Mouse (Mus musculus) stomach, embryonic 15.5 days (tissue): ENCODE results near the gene Rpl10-ps3. TPM values are rescaled to one million over a fixed set of nuclear protein-coding genes. Genes with fewer than 3 reads are reported as not detected.
A peak's percentile ranks its signal among the peaks of the same experiment; 100 is the strongest.

ENCODE experiments used
- ATAC-seq: fragments of 200-750 bp; cut with Nextera tagmentation; 2 replicates; pipeline ENCODE4 v1.8.0; 2017; ENCODE audit warnings: low read depth, moderate number of reproducible peaks, moderate TSS enrichment; ENCODE audit not compliant: insufficient read depth, low FRiP score
- H3K27ac ChIP-seq: fragments of 300-500 bp; sonication (generic); 2 replicates; pipeline ENCODE4 v1.5.1; 2015; ENCODE audit warnings: mild to moderate bottlenecking, inconsistent platforms
- H3K27me3 ChIP-seq: fragments of 300-500 bp; sonication (generic); replicated peaks from 2 replicates; pipeline ENCODE4 v1.6.1; 2015; ENCODE audit warnings: inconsistent platforms
- H3K36me3 ChIP-seq: fragments of 300-500 bp; sonication (generic); 2 replicates; pipeline ENCODE4 v1.6.1; 2015; ENCODE audit warnings: inconsistent platforms
- H3K4me1 ChIP-seq: fragments of 300-500 bp; sonication (generic); 2 replicates; pipeline ENCODE4 v1.6.1; 2015; ENCODE audit warnings: inconsistent platforms
- H3K4me2 ChIP-seq: fragments of 300-500 bp; sonication (generic); 2 replicates; pipeline ENCODE4 v1.6.1; 2015; ENCODE audit warnings: mild to moderate bottlenecking, inconsistent platforms
- H3K4me3 ChIP-seq: fragments of 300-500 bp; sonication (generic); replicated peaks from 2 replicates; pipeline ENCODE4 v1.5.1; 2015; ENCODE audit warnings: inconsistent platforms
- H3K9ac ChIP-seq: fragments of 300-500 bp; sonication (generic); 2 replicates; pipeline ENCODE4 v1.6.1; 2015; ENCODE audit warnings: inconsistent platforms
- H3K9me3 ChIP-seq: fragments of 300-500 bp; sonication (generic); 2 replicates; pipeline ENCODE4 v1.6.1; 2016; ENCODE audit warnings: inconsistent platforms
- WGBS: fragments of 180-500 bp; shearing (Covaris S2); methylation state at CpG from one replicate; pipeline ENCODE4 v1.1.7; 2015; 5-methylcytosine and 5-hydroxymethylcytosine counted together
- polyA plus RNA-seq: library from polyadenylated mRNA; unstranded; fragments of >200 nt; fragmentation: Nextera tagmentation; extraction: Ambion mirVana; gene quantifications from 2 replicates; pipeline ENCODE4 v1.2.1, GENCODE M21; 2015

Gene Rpl10-ps3
- polyA plus RNA-seq, 1 experiment from 2014 or later: 479 TPM

DNA sequence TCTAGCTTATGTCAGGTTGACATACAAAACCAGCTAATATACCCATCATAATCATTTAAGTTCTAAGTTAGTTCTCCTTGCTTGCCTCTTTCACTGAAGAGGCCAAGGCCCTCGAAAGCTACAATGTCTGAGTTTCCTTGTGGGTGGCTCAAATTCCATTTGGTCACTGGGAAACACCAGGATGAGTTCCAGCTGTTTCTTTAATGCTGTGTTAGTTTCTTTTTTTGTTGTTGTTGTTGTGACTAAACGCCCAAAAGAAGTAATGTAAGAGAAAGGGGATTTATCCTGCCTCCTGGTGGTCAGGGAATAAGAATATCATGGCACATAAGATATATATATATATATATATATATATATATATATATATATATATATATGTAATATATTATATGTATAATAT, 39.7 kb downstream of the Rpl10-ps3 start:
- no peaks in the 10 kb centered on the region for H3K36me3 ChIP-seq
- H3K27me3 ChIP-seq: no peaks in the 10 kb centered on the region
- no peak overlapping the region for H3K4me2 ChIP-seq
- H3K4me3 ChIP-seq: no peak overlapping the region
- no peak for ATAC-seq
- H3K9me3 ChIP-seq: no peaks in the 10 kb centered on the region
- 45% methylated on average over 2 of the region's 2 CpGs for WGBS
- H3K4me1 ChIP-seq: no peaks in the 10 kb centered on the region
- H3K27ac ChIP-seq: peak overlapping the region; percentile 46; the same call in 1 of the 2 replicates
- H3K9ac ChIP-seq: no peak overlapping the region

DNA sequence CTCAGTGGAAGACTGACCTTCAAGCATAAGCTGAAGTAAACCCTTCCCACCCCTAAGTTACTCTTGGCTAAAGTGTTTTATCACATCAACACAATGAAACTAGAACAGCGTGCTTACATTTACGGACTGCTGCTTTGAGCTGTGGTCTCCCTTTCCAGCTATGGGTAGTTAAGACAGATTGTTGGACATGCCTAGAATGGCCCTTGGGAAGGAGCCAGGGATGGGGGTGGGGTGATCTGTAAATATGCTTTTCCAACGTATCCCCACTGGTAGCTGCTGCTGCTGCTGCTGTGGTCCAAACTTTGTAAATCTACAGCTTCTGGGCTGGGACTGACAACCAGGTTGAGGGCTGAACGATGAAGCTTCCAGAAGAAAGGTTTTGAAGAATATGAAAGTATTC, 40.8 kb downstream of the Rpl10-ps3 start:
- 34% methylated on average over 4 of the region's 4 CpGs for WGBS
- Histone ChIP-seq H3K9me3 (no peaks in the 10 kb centered on the region), H3K27me3 (no peaks in the 10 kb centered on the region), H3K4me1 (no peaks in the 10 kb centered on the region), H3K4me2 (no peak overlapping the region), H3K9ac (no peak overlapping the region), H3K27ac (peak overlapping the region; percentile 67; the same call in 1 of the 2 replicates), H3K4me3 (no peak overlapping the region), H3K36me3 (no peaks in the 10 kb centered on the region)
- ATAC-seq: no peak; the same call in 1 of the 2 replicates

DNA sequence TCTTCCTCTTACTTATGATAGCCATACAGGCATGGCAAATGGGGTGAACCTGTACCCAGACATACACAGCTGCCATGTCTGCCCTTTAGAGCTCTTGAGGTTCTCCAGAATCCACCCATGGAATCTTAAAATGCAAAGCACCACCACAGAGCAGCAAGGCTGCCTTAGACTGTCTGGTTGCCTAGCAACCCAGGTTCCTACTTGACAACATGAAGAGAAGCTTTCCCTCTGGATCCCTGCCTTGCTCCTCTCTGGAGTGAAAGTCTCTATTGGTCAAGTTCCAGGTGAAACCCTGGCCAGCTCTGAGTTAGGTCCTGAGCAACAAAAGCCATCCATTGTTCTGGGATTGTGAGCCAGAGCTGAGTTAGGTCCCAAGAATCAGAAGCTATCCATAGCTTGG, 43.0 kb downstream of the Rpl10-ps3 start:
- Histone ChIP-seq H3K4me2 (no peak overlapping the region), H3K36me3 (no peaks in the 10 kb centered on the region)
- ATAC-seq: no peak

DNA sequence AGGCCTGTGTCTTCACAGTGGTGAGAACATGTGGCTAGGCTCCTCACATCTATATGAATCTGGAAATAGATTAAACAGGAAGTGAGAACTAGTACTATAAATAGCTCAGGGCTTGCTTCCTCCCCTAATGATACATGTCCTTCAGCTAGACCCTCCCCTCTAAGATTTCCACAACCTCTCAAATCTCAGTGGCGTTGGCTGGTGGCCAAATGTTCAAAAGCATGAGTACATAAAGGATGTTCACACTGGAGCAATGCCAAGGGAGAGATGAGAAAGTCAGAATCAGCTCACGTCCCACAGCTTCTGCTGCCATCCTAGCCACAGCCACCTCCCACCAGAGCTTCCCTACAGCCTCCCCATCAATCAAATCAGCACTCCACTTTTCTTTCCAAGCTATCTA, 46.4 kb downstream of the Rpl10-ps3 start:
- H3K9me3 ChIP-seq: no peaks in the 10 kb centered on the region
- no peak overlapping the region for H3K4me3 ChIP-seq
- no peaks in the 10 kb centered on the region; the same call in 1 of the 2 replicates for H3K4me1 ChIP-seq
- WGBS: 41% methylated on average over 2 of the region's 2 CpGs
- H3K9ac ChIP-seq: no peak overlapping the region
- ATAC-seq: no peak
- no peak overlapping the region for H3K27ac ChIP-seq
- no peaks in the 10 kb centered on the region for H3K27me3 ChIP-seq
- no peak overlapping the region for H3K4me2 ChIP-seq
- no peaks in the 10 kb centered on the region for H3K36me3 ChIP-seq

More for the DNA sequence above, 43.0 kb downstream of the Rpl10-ps3 start:
- Histone ChIP-seq H3K9ac (no peak overlapping the region), H3K4me1 (no peaks in the 10 kb centered on the region; the same call in 1 of the 2 replicates), H3K9me3 (no peaks in the 10 kb centered on the region), H3K27me3 (no peaks in the 10 kb centered on the region), H3K4me3 (no peak overlapping the region), H3K27ac (no peak overlapping the region)

Other genes with a start within 250 kb of the Rpl10-ps3 start
- 7.8 and 9.7 TPM in 2 replicates for gene Plet1, start 149.6 kb upstream of the Rpl10-ps3 start, polyA plus RNA-seq
- gene Pts, start 183.8 kb upstream of the Rpl10-ps3 start, polyA plus RNA-seq: 83.4 and 92.6 TPM in 2 replicates
- gene Il18, start 209.9 kb upstream of the Rpl10-ps3 start, polyA plus RNA-seq: 10.1 and 13.7 TPM in 2 replicates
- gene Bco2, start 210.2 kb upstream of the Rpl10-ps3 start, polyA plus RNA-seq: 1.1 and 1.3 TPM in 2 replicates
- not detected in 2 replicates for gene Tex12, start 216.4 kb upstream of the Rpl10-ps3 start, polyA plus RNA-seq